Mouse (Mus musculus) midbrain, embryonic 13.5 days (tissue): Measurements from ENCODE around the gene Spata9. TPM values are rescaled to one million over a fixed set of nuclear protein-coding genes. Genes with fewer than 3 reads are reported as not detected.

Experiments
- ATAC-seq: fragments of 200-750 bp; cut with Nextera tagmentation; 2 replicates; pipeline ENCODE4 v1.8.0; 2017; ENCODE audit warnings: mild to moderate bottlenecking, moderate TSS enrichment, moderate library complexity
- H3K27ac ChIP-seq: fragments of 300-500 bp; sonication (generic); 2 replicates; pipeline ENCODE4 v1.5.1; 2015; ENCODE audit warnings: inconsistent platforms, mild to moderate bottlenecking, moderate library complexity
- H3K27me3 ChIP-seq: fragments of 300-500 bp; sonication (generic); 2 replicates; pipeline ENCODE4 v1.6.1; 2015; ENCODE audit warnings: mild to moderate bottlenecking, inconsistent platforms
- H3K36me3 ChIP-seq: fragments of 300-500 bp; sonication (generic); 2 replicates; pipeline ENCODE4 v1.6.1; 2015; ENCODE audit warnings: mild to moderate bottlenecking, inconsistent platforms
- H3K4me1 ChIP-seq: fragments of 300-500 bp; sonication (generic); replicated peaks from 2 replicates; pipeline ENCODE4 v1.6.1; 2015; ENCODE audit warnings: inconsistent platforms
- H3K4me2 ChIP-seq: fragments of 300-500 bp; sonication (generic); replicated peaks from 2 replicates; pipeline ENCODE4 v1.6.1; 2015; ENCODE audit warnings: moderate library complexity, mild to moderate bottlenecking, inconsistent platforms
- H3K4me3 ChIP-seq: fragments of 300-500 bp; sonication (generic); replicated peaks from 2 replicates; pipeline ENCODE4 v1.5.1; 2015; ENCODE audit warnings: mild to moderate bottlenecking, inconsistent platforms
- H3K9ac ChIP-seq: fragments of 300-500 bp; sonication (generic); replicated peaks from 2 replicates; pipeline ENCODE4 v1.6.1; 2015; ENCODE audit warnings: mild to moderate bottlenecking, inconsistent platforms
- H3K9me3 ChIP-seq: fragments of 300-500 bp; sonication (generic); 2 replicates; pipeline ENCODE4 v1.6.1; 2016; ENCODE audit warnings: mild to moderate bottlenecking, inconsistent platforms
- WGBS: fragments of 180-500 bp; shearing (Covaris S2); methylation state at CpG from one replicate; pipeline ENCODE4 v1.1.7; 2015; 5-methylcytosine and 5-hydroxymethylcytosine counted together
- polyA plus RNA-seq: library from polyadenylated mRNA; unstranded; fragments of >200 nt; fragmentation: Nextera tagmentation; extraction: Ambion mirVana; gene quantifications from 2 replicates; pipeline ENCODE4 v1.2.1, GENCODE M21; 2015

Spata9 gene
- polyA plus RNA-seq, 1 experiment from 2014 or later = 1.9 TPM

DNA sequence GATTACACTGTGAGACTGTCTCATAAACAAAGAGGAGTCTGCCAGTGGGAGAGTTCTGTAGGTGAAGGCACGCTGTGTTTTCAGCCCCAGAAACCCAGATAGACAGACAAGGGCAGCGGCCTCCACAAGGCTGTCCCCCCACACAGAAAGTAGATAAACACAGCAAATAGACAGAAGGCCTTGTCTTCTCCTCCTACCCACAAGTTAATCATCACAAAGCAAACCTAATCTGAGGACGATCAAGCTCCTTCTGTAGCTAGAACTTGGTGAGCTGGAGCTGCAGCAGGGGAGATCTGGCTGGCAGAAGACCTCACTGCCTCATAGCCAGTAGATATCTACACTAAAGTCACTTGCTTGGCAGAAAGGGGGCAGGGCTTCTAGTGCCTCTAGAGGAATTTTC, 36.3 kb downstream of the Spata9 start:
- WGBS = 95% methylated on average over 3 of the region's 3 CpGs

DNA sequence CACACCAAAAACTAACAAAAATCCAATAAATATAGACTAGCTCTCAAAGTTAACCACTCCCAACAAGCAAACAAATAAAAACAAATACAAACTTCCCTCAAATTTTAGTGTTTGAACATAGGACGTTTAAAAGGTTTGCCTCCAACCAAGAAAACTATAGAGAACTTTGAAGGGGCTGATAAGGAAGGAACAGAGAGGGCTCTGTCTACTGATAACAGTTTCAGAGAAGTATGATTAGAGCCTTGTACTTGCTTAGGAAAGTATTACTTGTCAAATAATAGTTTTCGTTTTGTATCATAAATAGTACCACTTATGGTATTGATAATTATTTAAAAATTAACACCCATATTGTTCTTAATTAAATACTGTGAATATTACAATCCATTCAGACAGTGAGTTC, 47.6 kb downstream of the Spata9 start:
- Histone ChIP-seq H3K4me3 (no peak overlapping the region), H3K36me3 (no peaks in the 10 kb centered on the region), H3K27ac (no peak overlapping the region), H3K9ac (no peak overlapping the region), H3K27me3 (no peaks in the 10 kb centered on the region), H3K4me1 (peaks cover 15% of the 10 kb centered on the region), H3K9me3 (no peaks in the 10 kb centered on the region), H3K4me2 (no peak overlapping the region)
- no peak for ATAC-seq
- 88% methylated on average over 2 of the region's 2 CpGs for WGBS

More for the DNA sequence above, 36.3 kb downstream of the Spata9 start:
- H3K4me1 ChIP-seq = no peaks in the 10 kb centered on the region
- H3K9me3 ChIP-seq = no peaks in the 10 kb centered on the region
- H3K4me3 ChIP-seq = no peak overlapping the region
- H3K4me2 ChIP-seq = no peak overlapping the region
- no peaks in the 10 kb centered on the region for H3K27me3 ChIP-seq
- H3K36me3 ChIP-seq = peaks cover 33% of the 10 kb centered on the region
- H3K27ac ChIP-seq = no peak overlapping the region
- no peak for ATAC-seq
- H3K9ac ChIP-seq = no peak overlapping the region

DNA sequence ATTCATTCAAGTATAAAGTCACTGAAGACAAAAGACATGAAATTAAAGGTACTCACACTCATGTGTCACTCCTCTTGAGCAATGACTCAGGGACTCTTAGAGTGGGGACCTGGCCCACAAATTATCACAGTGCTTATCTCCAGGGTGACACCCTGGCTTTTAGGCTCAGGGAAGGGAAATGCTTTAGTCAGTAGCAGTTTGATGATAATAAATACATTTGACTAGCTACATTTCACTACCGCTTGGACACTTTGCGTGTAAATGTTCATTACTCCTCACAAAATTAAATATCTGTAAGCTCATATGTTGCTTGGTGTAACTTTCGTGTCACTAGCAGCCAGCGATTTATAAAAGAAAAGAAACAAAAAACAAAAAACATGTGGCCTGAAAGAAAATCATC, 50.5 kb downstream of the Spata9 start:
- H3K9ac ChIP-seq = peak overlapping the region; percentile 96
- no peaks in the 10 kb centered on the region for H3K9me3 ChIP-seq
- H3K4me3 ChIP-seq = peak overlapping the region; percentile 75
- H3K27me3 ChIP-seq = no peaks in the 10 kb centered on the region
- H3K4me2 ChIP-seq = peak overlapping the region; percentile 61
- H3K27ac ChIP-seq = peak overlapping the region; percentile 95
- no peak for ATAC-seq
- H3K36me3 ChIP-seq = no peaks in the 10 kb centered on the region
- peaks cover 15% of the 10 kb centered on the region for H3K4me1 ChIP-seq
- 72% methylated on average over 4 of the region's 4 CpGs for WGBS

DNA sequence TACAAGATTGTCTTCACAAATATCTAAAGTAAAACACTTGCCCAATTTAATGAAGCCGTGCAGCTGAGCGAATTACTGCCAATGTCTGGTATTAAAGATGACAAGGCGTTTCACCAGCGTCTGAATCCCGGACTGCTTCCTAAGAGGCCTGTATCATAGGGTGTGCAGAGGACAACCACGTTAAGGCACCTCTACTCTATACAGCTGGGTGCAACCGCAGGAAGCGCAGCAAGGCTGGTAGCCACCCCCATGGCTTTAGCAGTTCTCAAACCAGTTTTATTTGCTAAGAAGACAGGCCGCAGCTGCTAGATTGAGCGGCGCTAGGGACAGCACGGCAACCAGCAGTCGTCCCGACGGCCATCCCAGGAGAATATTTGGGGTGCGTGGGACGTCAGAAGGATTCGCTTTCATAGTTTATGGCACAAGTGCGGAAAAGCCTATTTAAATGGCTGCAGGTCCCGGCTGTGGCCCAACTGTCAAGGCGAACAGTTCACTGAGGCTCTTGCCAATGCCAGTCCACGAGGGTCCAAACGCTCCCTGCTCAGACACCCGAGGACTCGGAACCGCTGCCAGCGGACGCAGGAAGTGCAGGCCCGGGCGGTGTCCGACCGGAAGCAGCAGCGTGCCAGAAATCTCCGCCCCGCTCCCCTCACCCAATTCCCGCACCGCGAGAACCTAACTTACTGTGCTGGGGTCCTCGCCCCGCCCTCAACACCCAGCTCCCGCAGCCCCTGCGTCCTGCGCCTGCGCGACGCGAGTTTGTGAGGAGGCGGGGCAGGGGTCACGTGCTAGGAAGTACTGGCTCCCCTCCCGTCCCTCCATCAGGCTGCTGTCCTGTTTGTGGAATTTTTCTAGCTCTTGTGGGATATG, 51.3 kb downstream of the Spata9 start, which contains the start of gene Rfesd:
Rfesd (minus strand) TSS at position 746 of the 870 bp plus-strand sequence.
- H3K27ac ChIP-seq = peak within 1 kb of the TSS; percentile 95
- 2% methylated on average over 49 of the region's 50 CpGs for WGBS
- H3K9me3 ChIP-seq = no peaks in the 10 kb centered on the region
- ATAC-seq = peak; percentile 100
- peak within 1 kb of the TSS; percentile 75 for H3K4me3 ChIP-seq
- peak within 1 kb of the TSS; percentile 61 for H3K4me2 ChIP-seq
- H3K9ac ChIP-seq = peak within 1 kb of the TSS; percentile 96
- H3K4me1 ChIP-seq = peaks cover 15% of the 10 kb centered on the region
- H3K27me3 ChIP-seq = no peaks in the 10 kb centered on the region
- H3K36me3 ChIP-seq = no peaks in the 10 kb centered on the region

DNA sequence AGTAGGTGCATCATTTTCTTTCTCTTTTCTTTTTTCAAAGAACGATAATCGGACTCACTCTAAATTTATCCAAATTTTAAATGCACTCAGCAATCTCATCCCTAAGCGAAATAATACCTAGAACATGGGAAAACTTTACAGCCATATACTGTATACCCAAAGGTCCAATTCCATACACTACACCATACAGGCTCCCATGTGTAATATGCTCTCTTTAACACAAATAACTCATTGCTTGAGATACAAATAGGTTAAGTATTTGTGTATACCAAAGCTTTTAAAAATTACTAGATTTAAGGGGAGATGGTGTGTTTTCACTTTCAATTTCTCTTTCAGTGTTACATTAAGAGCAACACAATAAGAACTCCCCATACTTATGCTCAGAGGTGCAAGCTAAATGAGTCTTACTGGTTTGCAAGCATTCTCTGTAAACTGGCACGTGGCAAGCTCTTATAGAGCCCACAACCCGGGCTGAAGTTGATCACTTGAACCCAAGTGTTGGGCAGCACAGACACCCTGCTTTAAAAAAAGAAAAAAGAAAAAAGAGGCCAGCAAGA, 52.0 kb downstream of the Spata9 start:
- peaks cover 15% of the 10 kb centered on the region for H3K4me1 ChIP-seq
- peak overlapping the region; percentile 61 for H3K4me2 ChIP-seq
- no peaks in the 10 kb centered on the region for H3K9me3 ChIP-seq
- no peaks in the 10 kb centered on the region for H3K27me3 ChIP-seq
- peak overlapping the region; percentile 75 for H3K4me3 ChIP-seq
- peak; percentile 75 for ATAC-seq
- H3K36me3 ChIP-seq = no peaks in the 10 kb centered on the region
- 0 out of 2 replicates have a peak overlapping the region, but pooled peaks have one; percentile 44 for H3K9ac ChIP-seq
- WGBS = 41% methylated on average over 5 of the region's 5 CpGs
- 0 out of 2 replicates have a peak overlapping the region, but pooled peaks have one; percentile 19 for H3K27ac ChIP-seq

DNA sequence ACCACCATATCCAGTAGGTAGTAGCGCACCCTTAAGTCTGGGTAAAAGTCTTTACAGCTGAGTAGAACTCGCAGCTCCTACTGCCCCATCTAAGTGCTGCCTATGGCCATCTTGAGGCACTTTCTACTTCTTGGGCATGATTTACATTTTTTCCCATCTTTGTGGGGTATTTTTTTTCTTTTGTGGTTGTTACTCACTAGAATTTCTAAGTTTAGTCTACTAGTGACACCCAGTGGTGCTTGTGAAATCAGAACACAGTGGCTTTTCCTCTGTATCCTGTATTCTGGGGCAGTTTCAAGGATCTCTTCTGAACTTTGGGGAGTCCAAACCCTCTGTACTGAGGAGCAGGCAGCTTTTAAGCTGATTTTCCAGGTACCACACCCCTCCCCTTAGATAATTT, 54.8 kb downstream of the Spata9 start:
- WGBS = 92% methylated on average over 2 of the region's 2 CpGs
- no peak for ATAC-seq

DNA sequence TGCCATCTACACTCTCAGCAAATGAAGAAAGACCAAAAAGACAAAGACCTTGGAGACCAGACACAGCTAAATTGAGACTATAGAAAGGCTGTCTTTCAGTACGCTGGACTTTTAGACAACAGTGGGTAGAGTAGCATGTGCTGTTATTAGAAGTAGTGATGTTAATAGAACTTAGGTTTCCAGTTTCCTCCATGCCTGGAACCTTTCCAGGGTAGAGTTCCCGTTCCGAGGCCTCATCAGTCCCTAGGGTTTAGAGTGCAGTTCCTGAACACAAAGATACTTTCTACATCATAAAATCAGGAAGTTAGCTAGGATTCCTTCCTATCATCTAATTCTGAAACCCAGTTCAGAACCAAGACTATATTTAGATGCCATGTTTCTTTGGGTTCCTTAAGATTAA, 57.6 kb downstream of the Spata9 start:
- no peaks in the 10 kb centered on the region for H3K9me3 ChIP-seq
- ATAC-seq = no peak
- no peaks in the 10 kb centered on the region for H3K36me3 ChIP-seq
- no peaks in the 10 kb centered on the region for H3K4me1 ChIP-seq
- no peak overlapping the region for H3K4me2 ChIP-seq
- H3K9ac ChIP-seq = no peak overlapping the region
- WGBS = 88% methylated on average over 3 of the region's 3 CpGs
- no peak overlapping the region for H3K27ac ChIP-seq
- H3K27me3 ChIP-seq = no peaks in the 10 kb centered on the region
- no peak overlapping the region for H3K4me3 ChIP-seq

More for the DNA sequence above, 54.8 kb downstream of the Spata9 start:
- H3K4me2 ChIP-seq = no peak overlapping the region
- H3K27me3 ChIP-seq = no peaks in the 10 kb centered on the region
- H3K4me1 ChIP-seq = peaks cover 10% of the 10 kb centered on the region
- no peak overlapping the region for H3K4me3 ChIP-seq
- no peak overlapping the region for H3K9ac ChIP-seq
- H3K27ac ChIP-seq = no peak overlapping the region
- no peaks in the 10 kb centered on the region for H3K36me3 ChIP-seq
- no peaks in the 10 kb centered on the region for H3K9me3 ChIP-seq

DNA sequence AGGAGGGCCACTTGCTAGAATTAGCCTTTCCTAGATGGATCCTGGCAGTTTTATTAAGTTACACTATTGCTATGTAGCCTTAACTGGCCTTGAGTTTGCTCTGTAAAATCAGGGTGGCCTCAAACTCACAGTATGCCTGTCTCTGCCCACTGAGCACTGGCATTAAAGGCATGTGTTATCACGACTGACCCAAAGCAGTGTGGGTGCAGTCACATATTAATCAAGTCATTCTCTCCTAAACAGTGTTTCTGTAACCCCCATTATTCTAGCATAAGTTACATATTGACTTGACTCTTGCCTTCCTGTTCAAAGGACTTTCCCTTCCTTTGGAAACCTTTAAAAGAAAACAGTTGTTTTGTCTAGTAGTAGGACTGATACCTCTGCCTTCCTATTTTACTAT, 75.5 kb downstream of the Spata9 start:
- Histone ChIP-seq H3K27me3 (no peaks in the 10 kb centered on the region), H3K4me1 (no peaks in the 10 kb centered on the region), H3K4me3 (no peak overlapping the region), H3K9me3 (no peaks in the 10 kb centered on the region), H3K36me3 (no peaks in the 10 kb centered on the region), H3K9ac (no peak overlapping the region), H3K27ac (no peak overlapping the region), H3K4me2 (no peak overlapping the region)
- 74% methylated on average over 1 of the region's 1 CpGs for WGBS
- no peak for ATAC-seq

DNA sequence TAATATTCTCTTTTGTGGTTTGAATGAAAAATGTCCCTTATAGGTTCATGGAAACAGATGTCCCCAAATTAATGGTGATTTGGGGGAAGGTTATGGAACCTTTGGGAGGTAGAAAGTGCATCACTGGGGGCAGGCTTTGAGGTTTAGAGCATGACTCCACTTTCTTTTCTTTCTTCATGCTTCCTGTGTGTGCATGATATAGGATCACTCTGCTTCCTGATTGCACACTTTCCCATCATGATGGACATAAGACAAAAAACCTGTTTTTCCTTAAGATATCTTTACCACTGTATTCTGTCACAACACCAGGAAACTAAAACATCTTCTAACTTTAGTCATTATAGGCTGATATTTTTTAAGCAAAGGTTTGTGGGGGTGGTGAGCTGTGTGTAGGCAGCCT, 78.0 kb downstream of the Spata9 start:
- H3K9me3 ChIP-seq = no peaks in the 10 kb centered on the region
- H3K4me3 ChIP-seq = no peak overlapping the region
- H3K9ac ChIP-seq = no peak overlapping the region
- no peaks in the 10 kb centered on the region for H3K4me1 ChIP-seq
- no peak overlapping the region for H3K4me2 ChIP-seq
- H3K36me3 ChIP-seq = no peaks in the 10 kb centered on the region
- H3K27ac ChIP-seq = no peak overlapping the region
- no peaks in the 10 kb centered on the region for H3K27me3 ChIP-seq
- ATAC-seq = no peak

Other genes with a start within 250 kb of the Spata9 start
- 33.0 and 33.9 TPM in 2 replicates for gene Glrx, start 127.3 kb upstream of the Spata9 start, polyA plus RNA-seq
- gene Rhobtb3, start 23.2 kb upstream of the Spata9 start, polyA plus RNA-seq = 31.5 and 32.9 TPM in 2 replicates
- 18.6 and 20.3 TPM in 2 replicates for gene Rfesd, start 51.6 kb downstream of the Spata9 start, polyA plus RNA-seq
- gene Gpr150, start 89.8 kb downstream of the Spata9 start, polyA plus RNA-seq = 1.1 and 1.3 TPM in 2 replicates
- 4.8 and 5.1 TPM in 2 replicates for gene Arsk, start 131.5 kb downstream of the Spata9 start, polyA plus RNA-seq
- gene Ttc37, start 131.6 kb downstream of the Spata9 start, polyA plus RNA-seq = 10.3 and 10.8 TPM in 2 replicates